Mouse (Mus musculus) neural tube, embryonic 14.5 days (tissue): ENCODE measurements at regions not wholly inside any gene's neighbourhood (a gene's known extent, or its start where the extent isn't known, plus 50 kb on each side); places are given as distances from the start of the nearest gene placed in this dataset.

Experiments used
- ATAC-seq: fragments of 200-750 bp; cut with Nextera tagmentation; 2 replicates; pipeline ENCODE4 v1.8.0; 2017; ENCODE audit warnings: low read depth, mild to moderate bottlenecking, moderate TSS enrichment, moderate library complexity
- H3K27ac ChIP-seq: fragments of 300-500 bp; sonication (generic); 2 replicates; pipeline ENCODE4 v1.5.1; 2014; ENCODE audit warnings: low read depth, mild to moderate bottlenecking, control low read depth, low read length, moderate library complexity, mixed read lengths
- H3K27me3 ChIP-seq: fragments of 300-500 bp; sonication (generic); 2 replicates; pipeline ENCODE4 v1.6.1; 2014; ENCODE audit warnings: low read length; ENCODE audit not compliant: control insufficient read depth, insufficient read depth
- H3K36me3 ChIP-seq: fragments of 300-500 bp; sonication (generic); 2 replicates; pipeline ENCODE4 v1.6.1; 2014; ENCODE audit warnings: low read length, mixed read lengths; ENCODE audit not compliant: control insufficient read depth, insufficient read depth
- H3K4me1 ChIP-seq: fragments of 300-500 bp; sonication (generic); 2 replicates; pipeline ENCODE4 v1.6.1; 2014; ENCODE audit warnings: low read length; ENCODE audit not compliant: control insufficient read depth, insufficient read depth
- H3K4me2 ChIP-seq: fragments of 300-500 bp; sonication (generic); 2 replicates; pipeline ENCODE4 v1.6.1; 2014; ENCODE audit warnings: mild to moderate bottlenecking, low read depth, low read length, control low read depth
- H3K4me3 ChIP-seq: fragments of 300-500 bp; sonication (generic); 2 replicates; pipeline ENCODE4 v1.5.1; 2014; ENCODE audit warnings: low read depth, low read length, control low read depth, mixed read lengths
- H3K9ac ChIP-seq: fragments of 300-500 bp; sonication (generic); replicated peaks from 2 replicates; pipeline ENCODE4 v1.6.1; 2014; ENCODE audit warnings: low read depth, mild to moderate bottlenecking, control low read depth, low read length, mixed read lengths
- H3K9me3 ChIP-seq: fragments of 300-500 bp; sonication (generic); 2 replicates; pipeline ENCODE4 v1.6.1; 2016; ENCODE audit warnings: low read length; ENCODE audit not compliant: control insufficient read depth
- WGBS: fragments of 180-500 bp; shearing (Covaris S2); extraction: QIAGEN DNeasy Blood & Tissue Kit; methylation state at CpG from one replicate; pipeline ENCODE4 v1.1.7; 2014; 5-methylcytosine and 5-hydroxymethylcytosine counted together

DNA sequence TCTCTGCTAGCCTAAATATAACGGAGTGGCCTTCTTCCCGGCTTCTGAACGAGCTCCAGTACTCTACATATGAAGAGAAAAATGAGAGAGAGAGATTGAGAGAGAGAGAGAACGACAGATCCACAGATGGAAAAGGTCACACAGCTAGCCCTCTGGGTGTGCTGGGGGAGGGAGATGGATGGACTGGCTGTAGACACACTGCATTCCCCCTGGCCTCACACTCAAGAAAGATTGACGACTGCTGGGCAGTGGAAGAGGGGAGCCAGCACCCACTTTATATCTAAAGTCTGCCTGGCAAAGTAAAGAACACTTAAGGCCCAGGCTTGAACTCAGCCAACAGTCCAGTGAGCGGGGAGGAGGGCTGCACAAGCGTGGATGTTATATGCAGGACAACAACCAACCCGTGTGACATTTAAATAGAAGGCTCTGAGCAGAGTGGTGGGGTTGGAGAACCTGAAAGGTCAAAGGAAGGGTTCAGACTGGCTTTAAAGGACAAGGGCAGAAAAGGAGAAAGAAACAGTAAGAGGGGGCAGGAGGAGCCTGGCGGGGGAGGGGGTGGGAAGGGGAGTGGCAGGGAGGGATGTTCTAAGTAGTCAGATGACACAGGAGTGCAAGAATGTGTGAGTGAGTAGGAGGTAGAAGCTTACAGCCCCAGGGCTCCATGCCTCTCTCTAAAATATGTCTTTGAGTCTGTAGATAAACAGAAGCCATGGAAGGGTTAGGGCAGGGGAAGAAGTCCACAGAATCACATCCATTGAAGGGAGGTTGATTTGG is 137.2 kb downstream of the Zfp36l1 start:
- Histone ChIP-seq H3K9me3 (no peaks in the 10 kb centered on the region), H3K4me1 (peaks cover 9% of the 10 kb centered on the region), H3K27ac (no peak overlapping the region), H3K27me3 (no peaks in the 10 kb centered on the region), H3K4me3 (no peak overlapping the region), H3K4me2 (no peak overlapping the region), H3K9ac (no peak overlapping the region), H3K36me3 (no peaks in the 10 kb centered on the region)
- 62% methylated on average over 9 of the region's 9 CpGs for WGBS
- ATAC-seq: no peak

GRCm38 (mm10) chr12:79975050-79975449 is 137.8 kb downstream of the Zfp36l1 start:
- Histone ChIP-seq H3K4me3 (no peak overlapping the region), H3K4me1 (peaks cover 10% of the 10 kb centered on the region), H3K27ac (no peak overlapping the region), H3K9me3 (no peaks in the 10 kb centered on the region), H3K36me3 (no peaks in the 10 kb centered on the region), H3K9ac (no peak overlapping the region), H3K27me3 (no peaks in the 10 kb centered on the region), H3K4me2 (no peak overlapping the region)
- WGBS: 75% methylated on average over 6 of the region's 6 CpGs
- no peak for ATAC-seq

DNA sequence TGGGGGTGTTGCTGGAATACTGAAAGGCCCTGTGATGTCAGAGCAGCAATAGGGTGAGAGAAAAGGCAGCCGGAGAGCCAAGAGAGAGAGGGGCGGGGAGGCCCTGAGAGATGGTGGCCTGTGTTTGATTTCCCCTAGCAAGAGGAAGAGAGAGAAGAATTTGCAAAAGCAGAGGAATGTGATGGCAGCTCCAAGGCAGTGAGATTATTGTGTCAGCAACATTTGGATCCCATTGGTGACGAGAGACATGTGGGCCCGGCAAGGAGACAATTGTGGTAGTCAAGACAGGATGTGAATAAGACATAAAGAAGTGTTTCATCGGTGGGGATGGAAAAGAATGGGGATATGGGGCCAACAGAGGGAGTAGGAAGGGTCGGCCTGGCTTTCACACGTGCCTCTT is 138.3 kb downstream of the Zfp36l1 start:
- H3K36me3 ChIP-seq: no peaks in the 10 kb centered on the region
- H3K9me3 ChIP-seq: no peaks in the 10 kb centered on the region
- no peak overlapping the region for H3K4me2 ChIP-seq
- H3K27me3 ChIP-seq: no peaks in the 10 kb centered on the region
- H3K27ac ChIP-seq: 0 out of 2 replicates have a peak overlapping the region, but pooled peaks have one; percentile 52
- no peak overlapping the region for H3K4me3 ChIP-seq
- ATAC-seq: no peak
- H3K9ac ChIP-seq: no peak overlapping the region
- H3K4me1 ChIP-seq: peaks cover 15% of the 10 kb centered on the region
- WGBS: 48% methylated on average over 7 of the region's 7 CpGs

DNA sequence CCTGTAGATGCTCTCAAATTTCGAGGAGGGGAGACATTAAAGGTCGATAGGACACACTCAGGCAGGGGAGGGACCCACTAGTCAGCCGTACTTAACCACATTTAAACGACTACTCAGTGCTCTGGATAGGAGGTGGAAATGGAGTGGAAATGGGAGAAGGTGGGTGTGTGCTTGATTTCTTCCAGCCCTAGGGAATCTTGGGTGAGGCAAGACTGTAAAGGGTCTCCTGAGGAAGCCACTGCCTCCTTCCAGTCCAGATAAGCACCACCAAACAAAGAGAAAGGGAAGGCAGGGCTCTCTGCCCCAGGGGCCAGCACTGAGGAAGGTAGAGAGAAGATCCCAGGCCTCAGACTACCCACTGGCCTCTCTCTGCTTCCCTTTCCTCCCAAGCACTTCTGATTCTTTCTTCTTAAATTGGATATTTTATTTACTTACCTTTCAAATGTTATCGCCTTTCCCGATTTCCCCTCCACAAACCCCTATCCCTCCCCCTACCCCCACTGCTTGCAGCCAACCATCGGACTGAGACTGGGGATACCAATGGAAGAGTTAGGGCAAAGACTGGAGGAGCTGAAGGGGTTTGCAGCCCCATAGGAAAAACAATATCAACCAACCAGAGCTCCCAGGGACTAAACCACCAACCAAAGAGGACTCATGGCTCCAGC is 139.1 kb downstream of the Zfp36l1 start:
- H3K36me3 ChIP-seq: no peaks in the 10 kb centered on the region
- no peak for ATAC-seq
- H3K27ac ChIP-seq: no peak overlapping the region
- H3K4me2 ChIP-seq: no peak overlapping the region
- no peak overlapping the region for H3K4me3 ChIP-seq
- H3K4me1 ChIP-seq: peaks cover 18% of the 10 kb centered on the region
- H3K27me3 ChIP-seq: no peaks in the 10 kb centered on the region
- H3K9ac ChIP-seq: no peak overlapping the region
- 81% methylated on average over 7 of the region's 7 CpGs for WGBS
- H3K9me3 ChIP-seq: no peaks in the 10 kb centered on the region

DNA sequence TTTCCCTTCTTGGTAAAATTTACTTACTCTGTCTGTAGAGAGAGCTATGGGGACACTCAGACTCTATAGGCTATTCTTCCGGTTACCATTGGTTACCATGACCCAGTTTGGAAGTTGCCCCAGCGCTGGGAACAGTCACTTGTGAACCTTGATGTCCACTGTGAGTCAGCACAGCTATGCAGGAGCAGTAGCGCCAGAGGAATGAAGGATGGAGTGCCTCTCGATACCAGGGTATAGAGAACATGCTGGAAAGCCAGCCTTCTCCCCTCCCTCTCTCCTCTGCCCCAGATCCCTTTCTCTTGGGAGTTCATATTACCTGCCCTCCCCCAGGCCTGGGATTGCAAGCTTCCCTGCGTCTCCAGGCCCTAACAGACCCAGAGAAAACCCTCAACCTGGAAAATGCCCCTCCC is 141.8 kb downstream of the Zfp36l1 start:
- Histone ChIP-seq H3K9ac (no peak overlapping the region), H3K36me3 (no peaks in the 10 kb centered on the region), H3K4me2 (no peak overlapping the region), H3K27ac (peak overlapping the region; percentile 80), H3K4me1 (peaks cover 21% of the 10 kb centered on the region), H3K4me3 (no peak overlapping the region), H3K27me3 (no peaks in the 10 kb centered on the region), H3K9me3 (no peaks in the 10 kb centered on the region)
- peak; percentile 20; the same call in 1 of the 2 replicates for ATAC-seq
- WGBS: 49% methylated on average over 5 of the region's 5 CpGs

GRCm38 (mm10) chr12:79970227-79970901 is 142.4 kb downstream of the Zfp36l1 start:
- Histone ChIP-seq H3K4me3 (no peak overlapping the region), H3K27ac (peak overlapping the region; percentile 80), H3K4me1 (peaks cover 23% of the 10 kb centered on the region), H3K4me2 (no peak overlapping the region; the same call in 1 of the 2 replicates), H3K9me3 (no peaks in the 10 kb centered on the region), H3K9ac (0 out of 2 replicates have a peak overlapping the region, but pooled peaks have one; percentile 21), H3K27me3 (no peaks in the 10 kb centered on the region), H3K36me3 (no peaks in the 10 kb centered on the region)
- 20% methylated on average over 13 of the region's 13 CpGs for WGBS
- peak; percentile 69; the same call in 1 of the 2 replicates for ATAC-seq

DNA sequence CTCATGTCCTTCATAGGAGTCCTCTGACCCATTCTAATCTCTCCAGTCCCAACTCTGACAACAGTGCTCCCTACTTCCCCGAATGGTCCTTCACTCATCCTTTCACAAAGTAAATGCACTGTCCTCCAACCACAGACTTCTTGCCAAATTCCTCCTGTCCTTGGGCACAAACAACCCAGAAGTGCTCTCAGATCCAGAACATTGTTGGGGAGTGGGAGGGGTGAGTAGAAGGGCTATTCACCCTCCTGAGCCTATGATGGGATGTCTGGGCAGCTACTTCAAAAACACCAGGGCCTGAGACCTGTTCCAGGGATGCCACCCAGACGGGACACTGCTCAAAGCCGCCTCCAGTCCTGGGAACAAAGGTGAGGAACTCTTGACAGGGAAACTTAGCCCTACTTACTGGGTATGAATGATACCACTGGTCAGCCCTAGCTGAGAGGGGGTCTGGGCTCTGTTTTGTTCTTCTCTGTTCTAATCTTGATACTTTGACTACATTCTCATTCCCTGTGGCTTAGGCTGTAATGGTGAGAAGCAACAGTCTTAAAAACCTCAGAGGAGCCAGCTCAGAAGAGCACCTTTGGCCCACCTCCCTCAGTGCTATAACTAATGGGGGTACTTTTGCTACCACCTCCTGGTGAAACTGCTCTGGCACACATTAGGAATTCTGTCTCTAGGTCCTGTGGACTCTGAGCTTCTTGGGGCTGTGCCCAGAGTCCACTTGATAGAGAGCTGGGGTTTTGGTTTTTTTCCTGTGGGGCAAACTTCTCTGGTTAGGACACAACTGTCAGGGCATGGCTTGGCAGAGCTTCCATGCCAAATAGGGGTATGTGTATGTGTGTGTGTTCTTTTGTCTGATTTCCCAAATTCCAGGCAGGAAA is 143.2 kb downstream of the Zfp36l1 start:
- Histone ChIP-seq H3K9me3 (no peaks in the 10 kb centered on the region), H3K9ac (no peak overlapping the region), H3K4me3 (no peak overlapping the region), H3K27ac (peak overlapping the region; percentile 80), H3K27me3 (no peaks in the 10 kb centered on the region), H3K36me3 (no peaks in the 10 kb centered on the region), H3K4me1 (peaks cover 26% of the 10 kb centered on the region), H3K4me2 (no peak overlapping the region)
- no peak for ATAC-seq
- 70% methylated on average over 3 of the region's 3 CpGs for WGBS

GRCm38 (mm10) chr12:79968676-79969075 is 144.1 kb downstream of the Zfp36l1 start:
- no peaks in the 10 kb centered on the region for H3K36me3 ChIP-seq
- no peak overlapping the region for H3K4me3 ChIP-seq
- no peak overlapping the region for H3K9ac ChIP-seq
- H3K9me3 ChIP-seq: no peaks in the 10 kb centered on the region
- no peak overlapping the region for H3K27ac ChIP-seq
- no peaks in the 10 kb centered on the region for H3K27me3 ChIP-seq
- H3K4me2 ChIP-seq: no peak overlapping the region
- WGBS: 66% methylated on average over 3 of the region's 3 CpGs
- H3K4me1 ChIP-seq: peaks cover 26% of the 10 kb centered on the region
- no peak for ATAC-seq
